Mouse (Mus musculus) kidney, adult 2 months (tissue): ENCODE results near the gene Mrpl51.

ENCODE experiments used
- CTCF ChIP-seq: fragments of 200-500 bp; conservative IDR thresholded peaks from 2 replicates; pipeline ENCODE4 v1.5.1; 2011; ENCODE audit warnings: low read depth, mild to moderate bottlenecking, control low read depth, low read length, moderate library complexity, mixed read lengths; ENCODE audit not compliant: insufficient read depth, insufficient read length
- POLR2A ChIP-seq: fragments of 200-500 bp; IDR thresholded peaks from one replicate; pipeline ENCODE4 v1.6.1; 2011; ENCODE audit warnings: low read depth, low read length, control low read depth

GRCm38 (mm10) chr6:125236782-125237181 lies 45.2 kb downstream of the Mrpl51 start, which contains the start of gene Cd27:
- TF ChIP-seq CTCF (no peak), POLR2A (no peak)
